Mouse (Mus musculus): ENCODE data around the gene Upb1. TPM values are rescaled to one million over a fixed set of nuclear protein-coding genes. Genes with fewer than 3 reads are reported as not detected.
"Not testable (repeated sequence)": the region's sequence is repeated elsewhere in the genome, so short reads cannot be mapped to it uniquely, and the experiment has no call there.

The Upb1 gene
- polyA plus RNA-seq, 1 experiment: 0.06 TPM

GRCm38 (mm10) chr10:75396966-75397365 is 3.9 kb upstream of the Upb1 start:
- TF ChIP-seq CEBPB (IDR thresholded peaks at IDR 0.05; ENCODE audit: low read depth) (no peak), MYOD1 (IDR thresholded peaks at IDR 0.05; ENCODE audit: control insufficient read depth, insufficient read length, low read depth) (peak; percentile 48)
- Histone ChIP-seq H3K36me3 (ENCODE audit: control insufficient read depth, insufficient read depth) (no peaks in the 10 kb centered on the region), H3ac (ENCODE audit: control insufficient read depth, insufficient read length, low read depth) (no peak overlapping the region), H3K4me3 (ENCODE audit: insufficient read depth, poor library complexity, severe bottlenecking) (no peak overlapping the region), H3K27me3 (ENCODE audit: control insufficient read depth, insufficient read depth, insufficient read length) (no peaks in the 10 kb centered on the region), H3K79me3 (ENCODE audit: low read depth) (no peaks in the 10 kb centered on the region), H3K79me2 (ENCODE audit: control insufficient read depth, insufficient read depth) (no peaks in the 10 kb centered on the region)

- H3K79me2 ChIP-seq (ENCODE audit: control insufficient read depth, insufficient read depth): no peaks in the 10 kb centered on the region
- H3K36me3 ChIP-seq (ENCODE audit: control insufficient read depth, insufficient read depth): no peaks in the 10 kb centered on the region
- no peak overlapping the region for H3K4me3 ChIP-seq (ENCODE audit: insufficient read depth, poor library complexity, severe bottlenecking)
- H3ac ChIP-seq (ENCODE audit: control insufficient read depth, insufficient read length, low read depth): no peak overlapping the region
- H3K27me3 ChIP-seq (ENCODE audit: control insufficient read depth, insufficient read depth, insufficient read length): no peaks in the 10 kb centered on the region
- no peaks in the 10 kb centered on the region for H3K79me3 ChIP-seq (ENCODE audit: low read depth)
- TF ChIP-seq CTCF (IDR thresholded peaks at IDR 0.05; ENCODE audit: control insufficient read depth, insufficient read depth, insufficient read length): no peak
- no peak for TF ChIP-seq USF1 (IDR thresholded peaks at IDR 0.05; ENCODE audit: low read depth)
- TF ChIP-seq MYOG (IDR thresholded peaks at IDR 0.05; ENCODE audit: control insufficient read depth, extremely low read depth, insufficient read length): no peak
- TF ChIP-seq FOSL1 (IDR thresholded peaks at IDR 0.05; ENCODE audit: insufficient read depth, low read length, poor library complexity, severe bottlenecking): no peak
- no peak for TF ChIP-seq MYOD1 (IDR thresholded peaks at IDR 0.05; ENCODE audit: control insufficient read depth, insufficient read length, low read depth)
- no peak for TF ChIP-seq CEBPB (IDR thresholded peaks at IDR 0.05; ENCODE audit: low read depth)
- TF ChIP-seq MAX (IDR thresholded peaks at IDR 0.05): no peak
Observed at GRCm38 (mm10) chr10:75405916-75406315, 5.0 kb downstream of the Upb1 start.

- H3K79me3 ChIP-seq (ENCODE audit: low read depth): no peaks in the 10 kb centered on the region
- H3K4me3 ChIP-seq (ENCODE audit: insufficient read depth, poor library complexity, severe bottlenecking): no peak overlapping the region
- no peaks in the 10 kb centered on the region for H3K79me2 ChIP-seq (ENCODE audit: control insufficient read depth, insufficient read depth)
- H3K27me3 ChIP-seq (ENCODE audit: control insufficient read depth, insufficient read depth, insufficient read length): no peaks in the 10 kb centered on the region
- TF ChIP-seq USF1 (IDR thresholded peaks at IDR 0.05; ENCODE audit: low read depth): no peak
- no peak overlapping the region for H3ac ChIP-seq (ENCODE audit: control insufficient read depth, insufficient read length, low read depth)
- no peaks in the 10 kb centered on the region for H3K36me3 ChIP-seq (ENCODE audit: control insufficient read depth, insufficient read depth)
Observed at GRCm38 (mm10) chr10:75406755-75407154, 5.8 kb downstream of the Upb1 start.

GRCm38 (mm10) chr10:75407741-75408140 is 6.8 kb downstream of the Upb1 start:
- Histone ChIP-seq H3K79me3 (ENCODE audit: low read depth) (no peaks in the 10 kb centered on the region), H3ac (ENCODE audit: control insufficient read depth, insufficient read length, low read depth) (no peak overlapping the region), H3K27me3 (ENCODE audit: control insufficient read depth, insufficient read depth, insufficient read length) (no peaks in the 10 kb centered on the region), H3K79me2 (ENCODE audit: control insufficient read depth, insufficient read depth) (no peaks in the 10 kb centered on the region), H3K4me3 (ENCODE audit: insufficient read depth, poor library complexity, severe bottlenecking) (no peak overlapping the region), H3K36me3 (ENCODE audit: control insufficient read depth, insufficient read depth) (no peaks in the 10 kb centered on the region)
- TF ChIP-seq FOSL1 (IDR thresholded peaks at IDR 0.05; ENCODE audit: insufficient read depth, low read length, poor library complexity, severe bottlenecking) (no peak), CTCF (IDR thresholded peaks at IDR 0.05; ENCODE audit: control insufficient read depth, insufficient read depth, insufficient read length) (no peak), MAX (IDR thresholded peaks at IDR 0.05) (no peak), CEBPB (IDR thresholded peaks at IDR 0.05; ENCODE audit: low read depth) (no peak)

- H3K27me3 ChIP-seq (ENCODE audit: control insufficient read depth, insufficient read depth, insufficient read length); H3ac ChIP-seq (ENCODE audit: control insufficient read depth, insufficient read length, low read depth); H3K36me3 ChIP-seq (ENCODE audit: control insufficient read depth, insufficient read depth): not testable (repeated sequence)
Observed at GRCm38 (mm10) chr10:75411343-75412113, 10.6 kb downstream of the Upb1 start.

GRCm38 (mm10) chr10:75412114-75413103 is 11.5 kb downstream of the Upb1 start:
- Histone ChIP-seq H3K79me3 (ENCODE audit: low read depth) (no peaks in the 10 kb centered on the region), H3K4me3 (ENCODE audit: insufficient read depth, poor library complexity, severe bottlenecking) (no peak overlapping the region), H3K27me3 (ENCODE audit: control insufficient read depth, insufficient read depth, insufficient read length) (no peaks in the 10 kb centered on the region), H3K36me3 (ENCODE audit: control insufficient read depth, insufficient read depth) (no peaks in the 10 kb centered on the region), H3ac (ENCODE audit: control insufficient read depth, insufficient read length, low read depth) (no peak overlapping the region), H3K79me2 (ENCODE audit: control insufficient read depth, insufficient read depth) (no peaks in the 10 kb centered on the region)
- TF ChIP-seq MYOD1 (IDR thresholded peaks at IDR 0.05; ENCODE audit: control insufficient read depth, insufficient read length, low read depth) (no peak), MAX (IDR thresholded peaks at IDR 0.05) (no peak), FOSL1 (IDR thresholded peaks at IDR 0.05; ENCODE audit: insufficient read depth, low read length, poor library complexity, severe bottlenecking) (no peak), USF1 (IDR thresholded peaks at IDR 0.05; ENCODE audit: low read depth) (no peak), CEBPB (IDR thresholded peaks at IDR 0.05; ENCODE audit: low read depth) (no peak), MYOG (IDR thresholded peaks at IDR 0.05; ENCODE audit: control insufficient read depth, extremely low read depth, insufficient read length) (no peak), CTCF (IDR thresholded peaks at IDR 0.05; ENCODE audit: control insufficient read depth, insufficient read depth, insufficient read length) (no peak)

More at GRCm38 (mm10) chr10:75411343-75412113, 10.6 kb downstream of the Upb1 start:
- H3K79me2 ChIP-seq (ENCODE audit: control insufficient read depth, insufficient read depth); H3K4me3 ChIP-seq (ENCODE audit: insufficient read depth, poor library complexity, severe bottlenecking); H3K79me3 ChIP-seq (ENCODE audit: low read depth): not testable (repeated sequence)
